Mouse (Mus musculus) olfactory bulb, adult 2 months (tissue): Measurements from ENCODE around the gene Pibf1.

Source experiments
- CTCF ChIP-seq: fragments of 200-500 bp; IDR thresholded peaks from 2 replicates; pipeline ENCODE4 v1.5.1; 2012; ENCODE audit warnings: low read depth, mild to moderate bottlenecking, low read length, moderate library complexity; ENCODE audit not compliant: insufficient read depth
- POLR2A ChIP-seq: fragments of 200-500 bp; IDR thresholded peaks from 2 replicates; pipeline ENCODE4 v1.6.1; 2012; ENCODE audit warnings: mild to moderate bottlenecking, low read depth, low read length, moderate library complexity; ENCODE audit not compliant: insufficient read depth

- TF ChIP-seq CTCF, result no peak
- no peak for TF ChIP-seq POLR2A
Measured at GRCm38 (mm10) chr14:99124076-99124475, 24.9 kb downstream of the Pibf1 start.
